Mouse (Mus musculus): ENCODE measurements around the gene Dedd2. TPM values are rescaled to one million over a fixed set of nuclear protein-coding genes. Genes with fewer than 3 reads are reported as not detected.

Dedd2 gene
- polyA plus RNA-seq, 1 experiment from 2014 or later, result 7.3 TPM

DNA sequence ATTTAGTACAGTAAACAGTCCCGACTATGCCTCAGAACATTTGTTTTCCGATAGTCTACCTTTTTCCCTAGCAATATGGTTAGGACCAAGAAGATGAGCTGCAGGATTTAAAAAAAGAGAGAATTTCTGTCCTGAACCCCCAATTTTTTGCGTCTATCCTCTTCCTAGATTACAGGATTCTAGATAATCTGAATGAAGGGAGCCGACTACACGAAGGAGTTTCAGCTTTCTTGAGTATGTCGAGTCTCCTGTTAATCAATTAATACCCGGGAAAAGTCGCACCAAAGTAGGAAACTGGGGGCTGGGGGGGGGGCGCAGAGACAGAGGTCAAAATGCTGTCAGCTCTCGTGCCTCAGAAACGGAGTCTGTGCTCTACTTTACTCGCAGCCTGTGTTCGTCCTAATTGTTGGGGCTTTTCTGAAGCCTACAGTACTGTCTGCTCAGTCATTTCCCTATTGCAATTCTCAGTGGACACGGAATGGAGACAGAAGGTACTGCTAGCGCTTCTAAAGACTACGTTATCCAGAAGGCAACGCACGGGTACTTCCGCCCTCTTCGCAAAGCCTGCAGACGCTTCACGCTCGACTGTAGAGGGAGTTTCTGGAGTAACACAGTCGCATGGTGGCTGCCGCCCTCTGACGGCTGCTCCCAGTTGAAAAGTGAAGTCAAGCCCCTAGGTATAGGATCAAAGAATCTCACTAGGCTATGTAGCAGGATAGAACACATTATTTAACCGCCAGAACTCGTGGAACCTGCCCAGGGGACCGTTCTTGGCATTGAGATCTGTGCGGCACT, 18.6 kb upstream of the Dedd2 start:
- Histone ChIP-seq H3K4me2 (replicated peaks; ENCODE audit: low read depth, low read length) (peak overlapping the region; percentile 42), H3K9ac (ENCODE audit: low read depth, low read length) (peak overlapping the region; percentile 29; the same call in 1 of the 2 replicates), H3K27me3 (ENCODE audit: control insufficient read depth, insufficient read depth, low read length) (no peaks in the 10 kb centered on the region), H3K36me3 (ENCODE audit: control insufficient read depth, insufficient read depth, low read length) (no peaks in the 10 kb centered on the region), H3K27ac (ENCODE audit: low read depth, low read length) (peak overlapping the region; percentile 10), H3K4me3 (ENCODE audit: low read depth, low read length) (peak overlapping the region; percentile 85), H3K9me3 (ENCODE audit: control insufficient read depth, low read length) (no peaks in the 10 kb centered on the region), H3K4me1 (replicated peaks; ENCODE audit: control insufficient read depth, insufficient read depth, low read length) (no peaks in the 10 kb centered on the region; the same call in 1 of the 2 replicates)
- DNase-seq (ENCODE audit: low spot score), result peak; percentile 81
- 4% methylated on average over 30 of the region's 30 CpGs for WGBS
- peak; percentile 36 for ATAC-seq (ENCODE audit: low FRiP score)

DNA sequence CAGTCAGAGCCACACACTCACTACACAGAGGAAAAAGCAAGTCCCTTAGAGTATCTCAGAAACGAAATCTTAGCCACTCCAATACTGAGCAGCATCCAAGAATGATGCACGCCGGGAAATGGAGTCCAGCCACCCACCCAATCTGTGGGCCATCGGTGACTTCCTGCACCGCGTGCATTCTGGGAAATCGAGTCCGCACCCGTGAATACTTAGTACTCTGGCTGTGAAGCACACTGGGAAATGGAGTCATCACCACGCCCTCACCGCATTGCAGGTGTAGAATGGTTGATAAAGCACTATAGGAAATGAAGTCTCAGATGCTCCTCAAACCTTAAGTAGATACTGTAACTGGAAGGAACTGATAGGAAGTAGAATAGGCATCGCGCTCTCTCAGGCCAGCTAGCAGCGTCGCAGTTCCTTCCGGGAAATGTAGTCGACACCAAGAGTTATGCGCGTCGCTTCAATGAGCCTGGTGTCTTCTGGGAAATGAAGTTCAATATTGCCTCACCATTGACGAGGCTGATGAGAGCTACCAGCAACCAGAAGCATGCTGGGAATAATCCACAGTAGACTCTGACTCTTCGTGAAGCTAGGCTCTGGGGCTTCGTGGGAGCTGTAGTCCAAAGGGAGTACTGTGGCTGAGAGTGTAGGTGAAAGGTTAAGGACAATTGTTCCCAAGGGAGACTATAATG, 17.7 kb upstream of the Dedd2 start:
- Histone ChIP-seq H3K4me3 (ENCODE audit: low read depth, low read length) (peak overlapping the region; percentile 85), H3K9ac (ENCODE audit: low read depth, low read length) (no peak overlapping the region; the same call in 1 of the 2 replicates), H3K9me3 (ENCODE audit: control insufficient read depth, low read length) (no peaks in the 10 kb centered on the region), H3K4me2 (replicated peaks; ENCODE audit: low read depth, low read length) (peak overlapping the region; percentile 42), H3K4me1 (replicated peaks; ENCODE audit: control insufficient read depth, insufficient read depth, low read length) (no peaks in the 10 kb centered on the region; the same call in 1 of the 2 replicates), H3K27me3 (ENCODE audit: control insufficient read depth, insufficient read depth, low read length) (no peaks in the 10 kb centered on the region), H3K36me3 (ENCODE audit: control insufficient read depth, insufficient read depth, low read length) (no peaks in the 10 kb centered on the region), H3K27ac (ENCODE audit: low read depth, low read length) (peak overlapping the region; percentile 45; the same call in 1 of the 2 replicates)
- peak; percentile 95 for ATAC-seq (ENCODE audit: low FRiP score)
- DNase-seq (ENCODE audit: low spot score), result peak; percentile 94
- WGBS, result under 1% methylated on average over 23 of the region's 23 CpGs

DNA sequence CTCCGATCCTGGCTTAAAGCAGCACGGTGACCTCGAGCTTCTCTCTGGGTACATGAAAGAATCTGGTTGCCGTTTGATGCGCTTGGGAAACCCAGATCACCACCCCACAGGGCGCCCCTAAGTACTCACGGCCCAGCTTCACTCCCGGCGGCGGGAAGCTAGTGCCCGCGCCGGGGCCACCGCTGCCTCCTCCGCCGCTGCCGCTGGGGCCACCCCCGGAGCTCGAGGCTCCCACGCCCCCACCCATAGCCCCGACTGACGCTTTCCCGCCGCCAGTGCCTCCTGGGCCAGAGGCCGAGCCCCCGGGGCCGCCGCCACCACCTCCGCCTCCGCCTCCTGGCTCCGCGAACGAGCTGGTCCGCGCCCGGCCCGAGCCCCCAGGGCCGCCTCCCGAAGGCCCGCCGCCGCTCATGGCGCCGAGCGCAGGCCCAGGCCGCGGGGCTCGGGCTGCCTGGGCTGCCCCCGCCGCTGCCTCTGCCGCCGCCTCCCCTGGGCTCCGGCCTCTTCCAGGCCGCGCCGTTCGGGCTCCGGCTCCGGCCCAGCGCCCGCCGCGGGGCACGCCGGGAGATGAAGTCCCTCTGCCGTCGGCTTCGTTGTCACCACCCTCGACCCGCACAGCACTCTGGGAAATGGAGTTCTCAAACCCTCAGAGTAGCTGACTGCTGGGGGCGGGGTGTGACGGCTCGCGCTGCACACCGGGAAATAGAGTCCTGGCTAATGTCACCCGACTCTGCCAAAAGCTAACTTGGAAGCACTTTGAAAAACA, 17.0 kb upstream of the Dedd2 start, which contains the start of gene Gsk3a:
Gene Gsk3a (minus strand): TSS at position 603 of the 766 bp plus-strand sequence.
- H3K36me3 ChIP-seq (ENCODE audit: control insufficient read depth, insufficient read depth, low read length), result no peaks in the 10 kb centered on the region
- H3K27ac ChIP-seq (ENCODE audit: low read depth, low read length), result peak within 1 kb of the TSS; percentile 45
- H3K9me3 ChIP-seq (ENCODE audit: control insufficient read depth, low read length), result no peaks in the 10 kb centered on the region
- H3K27me3 ChIP-seq (ENCODE audit: control insufficient read depth, insufficient read depth, low read length), result no peaks in the 10 kb centered on the region
- H3K4me3 ChIP-seq (ENCODE audit: low read depth, low read length), result peak within 1 kb of the TSS; percentile 85
- peak within 1 kb of the TSS; percentile 90 for H3K9ac ChIP-seq (ENCODE audit: low read depth, low read length)
- WGBS, result under 1% methylated on average over 54 of the region's 76 CpGs
- H3K4me1 ChIP-seq (replicated peaks; ENCODE audit: control insufficient read depth, insufficient read depth, low read length), result no peaks in the 10 kb centered on the region; the same call in 1 of the 2 replicates
- H3K4me2 ChIP-seq (replicated peaks; ENCODE audit: low read depth, low read length), result peak within 1 kb of the TSS; percentile 42
- peak; percentile 89 for ATAC-seq (ENCODE audit: low FRiP score)
- DNase-seq (ENCODE audit: low spot score), result peak; percentile 99

DNA sequence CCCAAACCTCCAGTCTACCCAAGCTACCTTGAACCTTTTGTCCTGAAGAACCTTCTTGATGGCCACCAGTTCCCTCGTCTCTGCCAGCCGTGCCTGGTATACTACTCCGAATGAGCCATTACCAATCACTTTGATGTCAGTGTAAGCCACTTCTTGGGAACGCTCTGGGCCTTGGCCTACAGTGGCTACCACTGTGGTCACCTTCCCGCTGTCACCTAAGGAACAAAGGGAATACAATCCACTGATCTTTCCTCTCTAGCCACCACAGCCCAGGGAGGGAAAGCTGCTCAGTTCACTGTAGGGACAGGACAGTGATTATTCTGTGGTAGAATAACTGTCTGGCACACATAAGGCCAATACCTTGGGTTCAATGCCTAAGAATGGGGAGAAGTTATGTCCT, 15.1 kb upstream of the Dedd2 start:
- DNase-seq (ENCODE audit: low spot score) (no peak), ATAC-seq (ENCODE audit: low FRiP score) (no peak)
- 82% methylated on average over 5 of the region's 5 CpGs for WGBS
- H3K9me3 ChIP-seq (ENCODE audit: control insufficient read depth, low read length), result no peaks in the 10 kb centered on the region
- H3K9ac ChIP-seq (ENCODE audit: low read depth, low read length), result no peak overlapping the region
- no peak overlapping the region for H3K27ac ChIP-seq (ENCODE audit: low read depth, low read length)
- H3K36me3 ChIP-seq (ENCODE audit: control insufficient read depth, insufficient read depth, low read length), result peaks cover 4% of the 10 kb centered on the region; the same call in 1 of the 2 replicates
- H3K4me1 ChIP-seq (replicated peaks; ENCODE audit: control insufficient read depth, insufficient read depth, low read length), result no peaks in the 10 kb centered on the region; the same call in 1 of the 2 replicates
- no peaks in the 10 kb centered on the region for H3K27me3 ChIP-seq (ENCODE audit: control insufficient read depth, insufficient read depth, low read length)
- no peak overlapping the region for H3K4me3 ChIP-seq (ENCODE audit: low read depth, low read length)
- H3K4me2 ChIP-seq (replicated peaks; ENCODE audit: low read depth, low read length), result no peak overlapping the region

DNA sequence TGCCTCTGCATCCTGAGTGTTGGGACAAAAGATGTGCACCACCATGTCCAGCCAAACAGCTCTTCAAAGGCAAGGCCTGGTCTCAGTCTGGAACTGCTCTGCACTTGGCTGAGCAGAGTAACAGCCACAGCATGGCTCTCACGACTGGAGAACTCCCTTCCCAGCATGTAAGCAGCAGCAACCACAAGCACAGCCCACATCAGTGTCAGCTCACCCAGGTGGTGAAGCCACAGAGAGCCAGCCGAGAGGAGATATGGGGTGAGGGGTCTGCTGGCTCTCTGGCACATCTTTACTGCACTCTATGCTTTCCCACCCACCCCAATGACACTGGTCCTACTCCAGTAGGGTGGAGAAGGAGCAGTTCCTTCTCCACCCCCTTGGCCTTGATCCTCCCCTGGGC, 12.6 kb upstream of the Dedd2 start:
- WGBS, result 80% methylated on average over 2 of the region's 2 CpGs
- ATAC-seq (ENCODE audit: low FRiP score) (no peak), DNase-seq (ENCODE audit: low spot score) (no peak)
- no peak overlapping the region for H3K4me3 ChIP-seq (ENCODE audit: low read depth, low read length)
- no peaks in the 10 kb centered on the region for H3K27me3 ChIP-seq (ENCODE audit: control insufficient read depth, insufficient read depth, low read length)
- no peak overlapping the region for H3K9ac ChIP-seq (ENCODE audit: low read depth, low read length)
- H3K4me2 ChIP-seq (replicated peaks; ENCODE audit: low read depth, low read length), result no peak overlapping the region
- H3K27ac ChIP-seq (ENCODE audit: low read depth, low read length), result no peak overlapping the region
- H3K4me1 ChIP-seq (replicated peaks; ENCODE audit: control insufficient read depth, insufficient read depth, low read length), result no peaks in the 10 kb centered on the region
- no peaks in the 10 kb centered on the region for H3K9me3 ChIP-seq (ENCODE audit: control insufficient read depth, low read length)
- H3K36me3 ChIP-seq (ENCODE audit: control insufficient read depth, insufficient read depth, low read length), result peaks cover 18% of the 10 kb centered on the region

DNA sequence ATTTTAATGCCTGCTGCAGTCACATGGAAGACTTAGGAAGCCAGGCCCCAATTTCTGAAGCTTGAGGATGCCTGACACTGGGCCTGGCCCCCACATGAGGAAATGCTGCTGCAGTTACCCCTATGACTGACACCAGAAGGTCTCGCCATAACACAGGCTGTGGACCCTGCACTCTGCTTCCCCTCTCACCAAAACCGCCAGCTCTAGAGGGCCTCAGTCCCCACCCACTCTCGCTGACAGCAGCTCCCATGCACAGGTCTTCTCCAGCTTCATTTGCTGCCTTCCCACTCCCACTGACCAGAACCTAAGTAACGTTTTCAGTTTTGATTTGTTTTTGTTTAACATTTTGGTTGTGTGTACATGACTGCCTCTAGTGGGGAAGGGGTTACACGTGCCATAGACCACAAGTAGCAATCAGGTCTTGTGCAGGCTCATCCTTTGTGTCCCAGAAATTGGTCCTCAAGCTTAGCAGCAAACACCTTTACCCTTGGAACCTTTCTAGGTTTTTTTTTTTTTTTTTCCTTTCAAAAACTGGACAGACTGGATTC, 11.8 kb upstream of the Dedd2 start:
- Histone ChIP-seq H3K27ac (ENCODE audit: low read depth, low read length) (no peak overlapping the region), H3K9ac (ENCODE audit: low read depth, low read length) (no peak overlapping the region), H3K4me1 (replicated peaks; ENCODE audit: control insufficient read depth, insufficient read depth, low read length) (no peaks in the 10 kb centered on the region), H3K27me3 (ENCODE audit: control insufficient read depth, insufficient read depth, low read length) (no peaks in the 10 kb centered on the region), H3K4me3 (ENCODE audit: low read depth, low read length) (no peak overlapping the region), H3K9me3 (ENCODE audit: control insufficient read depth, low read length) (no peaks in the 10 kb centered on the region), H3K36me3 (ENCODE audit: control insufficient read depth, insufficient read depth, low read length) (peaks cover 18% of the 10 kb centered on the region), H3K4me2 (replicated peaks; ENCODE audit: low read depth, low read length) (no peak overlapping the region)
- no peak for ATAC-seq (ENCODE audit: low FRiP score)
- WGBS, result 71% methylated on average over 5 of the region's 5 CpGs
- DNase-seq (ENCODE audit: low spot score), result no peak

DNA sequence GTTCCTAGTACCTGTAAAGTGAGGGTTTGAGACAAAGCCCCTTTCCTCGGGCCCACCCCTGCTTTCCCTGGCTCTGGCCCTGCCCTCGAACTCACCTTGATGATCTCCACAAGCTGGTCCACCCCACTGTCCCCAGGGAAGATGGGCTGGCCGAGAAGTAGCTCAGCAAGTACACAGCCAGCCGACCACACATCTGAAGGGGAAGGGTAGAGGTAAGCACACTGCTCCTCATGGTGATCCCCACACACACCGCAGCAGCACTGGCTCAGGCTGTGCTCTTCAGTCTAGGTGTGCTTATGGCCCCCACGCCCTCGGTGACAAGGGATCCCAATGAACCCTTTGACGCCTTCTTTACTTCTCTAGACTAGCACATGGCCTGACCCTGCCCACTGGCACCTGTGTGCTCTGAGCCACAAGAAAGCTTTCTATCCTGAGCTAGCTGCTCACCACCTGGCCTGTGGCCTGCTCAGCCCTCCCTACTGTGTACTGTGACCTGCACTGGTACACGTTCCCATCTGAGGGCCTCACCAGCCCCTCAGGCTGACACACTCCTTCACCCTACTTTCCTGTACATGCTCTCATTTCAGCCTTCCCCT, 10.4 kb upstream of the Dedd2 start:
- 90% methylated on average over 9 of the region's 9 CpGs for WGBS
- Histone ChIP-seq H3K4me2 (replicated peaks; ENCODE audit: low read depth, low read length) (no peak overlapping the region), H3K9me3 (ENCODE audit: control insufficient read depth, low read length) (no peaks in the 10 kb centered on the region), H3K9ac (ENCODE audit: low read depth, low read length) (no peak overlapping the region), H3K27me3 (ENCODE audit: control insufficient read depth, insufficient read depth, low read length) (no peaks in the 10 kb centered on the region), H3K4me3 (ENCODE audit: low read depth, low read length) (no peak overlapping the region), H3K4me1 (replicated peaks; ENCODE audit: control insufficient read depth, insufficient read depth, low read length) (no peaks in the 10 kb centered on the region), H3K36me3 (ENCODE audit: control insufficient read depth, insufficient read depth, low read length) (peaks cover 18% of the 10 kb centered on the region), H3K27ac (ENCODE audit: low read depth, low read length) (no peak overlapping the region)
- no peak for DNase-seq (ENCODE audit: low spot score)
- no peak for ATAC-seq (ENCODE audit: low FRiP score)

Measured in hindbrain, embryonic 11.5 days (tissue).